Mouse (Mus musculus): ENCODE measurements around the gene Mcu. TPM values are rescaled to one million over a fixed set of nuclear protein-coding genes. Genes with fewer than 3 reads are reported as not detected.

Gene Mcu
- 10 to 100 TPM; 33.4 to 40.4 TPM for total RNA-seq (2021)
- long read RNA-seq, experiment 1, transcript Mcu-202 (8 exons, 2,872 nt) = major isoform, 6 of 16 reads
- long read RNA-seq, experiment 1, partial matches to known transcripts = 3 of 16 reads
- long read RNA-seq, experiment 1, other reads (novel, unspliced or antisense) = 7 of 16 reads
- long read RNA-seq, experiment 2, partial matches to known transcripts = 0 of 5 reads
- long read RNA-seq, experiment 2, other reads (novel, unspliced or antisense) = 2 of 5 reads

GRCm38 (mm10) chr10:59616522-59616921 lies at the start of gene Mcu:
Gene Mcu, minus strand, starts transcription at chr10:59616692.
- peak; percentile 98 for DNase-seq

GRCm38 (mm10) chr10:59665503-59666291 lies 49.2 kb upstream of the Mcu start:
- no peak for DNase-seq

- no peak for DNase-seq
These were observed 48.3 kb upstream of the Mcu start for GRCm38 (mm10) chr10:59664765-59665164.

- DNase-seq = no peak
These were observed 40.3 kb upstream of the Mcu start for GRCm38 (mm10) chr10:59656799-59657198.

- DNase-seq = no peak
These were observed 30.4 kb upstream of the Mcu start for GRCm38 (mm10) chr10:59646821-59647378.

- no peak for DNase-seq
These were observed 28.7 kb upstream of the Mcu start for GRCm38 (mm10) chr10:59645153-59645552.

- DNase-seq = no peak
These were observed 28.2 kb upstream of the Mcu start for GRCm38 (mm10) chr10:59644710-59645109.

- no peak for DNase-seq
These were observed 27.2 kb upstream of the Mcu start for GRCm38 (mm10) chr10:59643645-59644044.

- DNase-seq = no peak
These were observed 26.3 kb upstream of the Mcu start for GRCm38 (mm10) chr10:59642659-59643377.

- DNase-seq = no peak
These were observed 22.1 kb upstream of the Mcu start for GRCm38 (mm10) chr10:59638576-59638975.

- DNase-seq = no peak
These were observed 21.2 kb upstream of the Mcu start for GRCm38 (mm10) chr10:59637596-59638124.

- DNase-seq = no peak
These were observed 20.4 kb upstream of the Mcu start for GRCm38 (mm10) chr10:59636751-59637533.

GRCm38 (mm10) chr10:59636048-59636447 lies 19.6 kb upstream of the Mcu start:
- DNase-seq = no peak

GRCm38 (mm10) chr10:59629506-59629782 lies 13.0 kb upstream of the Mcu start:
- DNase-seq = no peak

GRCm38 (mm10) chr10:59628641-59629505 lies 12.4 kb upstream of the Mcu start:
- DNase-seq = no peak

GRCm38 (mm10) chr10:59623496-59623895 lies 7.0 kb upstream of the Mcu start:
- no peak for DNase-seq

GRCm38 (mm10) chr10:59621355-59621754 lies 4.9 kb upstream of the Mcu start:
- no peak for DNase-seq

GRCm38 (mm10) chr10:59617776-59618175 lies 1.3 kb upstream of the Mcu start:
- DNase-seq = no peak

GRCm38 (mm10) chr10:59615981-59616520 lies 441 bp downstream of the Mcu start, which contains the start of gene Gm10322:
Gene Gm10322, plus strand, starts transcription at chr10:59616063.
- DNase-seq = peak; percentile 80

- DNase-seq = no peak
These were observed 1.1 kb downstream of the Mcu start for GRCm38 (mm10) chr10:59615411-59615810.

- no peak for DNase-seq
These were observed 2.4 kb downstream of the Mcu start for GRCm38 (mm10) chr10:59614141-59614540.
